Mouse (Mus musculus) adrenal gland (tissue): ENCODE measurements around the gene Mrpl9.

Experiments
- intact Hi-C: fragments of 180-260 bp; cut with DNase I; formaldehyde crosslinking; loops from one replicate; pipeline ENCODE4 v1.15.1; 2025

Gene Mrpl9

DNA sequence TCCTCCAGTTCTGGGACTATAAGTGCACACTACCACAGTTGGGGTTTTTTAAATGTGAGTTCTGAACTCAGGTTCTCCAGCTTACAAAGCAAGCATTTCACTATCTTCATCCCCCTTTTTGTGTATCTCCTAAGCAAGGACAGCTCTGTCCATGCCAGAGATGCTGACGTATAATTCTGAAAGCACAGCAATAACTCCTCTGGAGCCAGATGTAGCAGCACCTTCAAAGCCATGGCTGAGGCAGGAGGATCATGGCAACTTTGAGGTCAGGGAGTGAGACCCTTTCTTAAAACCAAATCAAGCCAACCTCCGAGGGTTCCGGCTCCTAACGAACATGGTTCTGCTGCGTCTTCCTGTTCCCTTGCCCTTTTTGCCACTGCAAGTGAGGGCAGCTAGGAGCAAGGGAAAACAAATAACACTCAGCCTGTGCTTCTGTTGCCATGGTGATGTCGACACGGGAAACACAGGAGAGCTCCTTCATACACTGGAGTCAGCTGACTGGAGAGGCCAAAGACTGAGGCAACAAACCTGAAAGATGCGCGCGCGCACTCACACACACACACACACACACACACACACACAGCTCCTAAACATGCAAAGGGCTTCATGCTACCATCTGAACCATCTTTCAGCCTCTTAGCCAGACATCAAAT, 20.9 kb downstream of the Mrpl9 start:
- intact Hi-C loops = no loop called here

DNA sequence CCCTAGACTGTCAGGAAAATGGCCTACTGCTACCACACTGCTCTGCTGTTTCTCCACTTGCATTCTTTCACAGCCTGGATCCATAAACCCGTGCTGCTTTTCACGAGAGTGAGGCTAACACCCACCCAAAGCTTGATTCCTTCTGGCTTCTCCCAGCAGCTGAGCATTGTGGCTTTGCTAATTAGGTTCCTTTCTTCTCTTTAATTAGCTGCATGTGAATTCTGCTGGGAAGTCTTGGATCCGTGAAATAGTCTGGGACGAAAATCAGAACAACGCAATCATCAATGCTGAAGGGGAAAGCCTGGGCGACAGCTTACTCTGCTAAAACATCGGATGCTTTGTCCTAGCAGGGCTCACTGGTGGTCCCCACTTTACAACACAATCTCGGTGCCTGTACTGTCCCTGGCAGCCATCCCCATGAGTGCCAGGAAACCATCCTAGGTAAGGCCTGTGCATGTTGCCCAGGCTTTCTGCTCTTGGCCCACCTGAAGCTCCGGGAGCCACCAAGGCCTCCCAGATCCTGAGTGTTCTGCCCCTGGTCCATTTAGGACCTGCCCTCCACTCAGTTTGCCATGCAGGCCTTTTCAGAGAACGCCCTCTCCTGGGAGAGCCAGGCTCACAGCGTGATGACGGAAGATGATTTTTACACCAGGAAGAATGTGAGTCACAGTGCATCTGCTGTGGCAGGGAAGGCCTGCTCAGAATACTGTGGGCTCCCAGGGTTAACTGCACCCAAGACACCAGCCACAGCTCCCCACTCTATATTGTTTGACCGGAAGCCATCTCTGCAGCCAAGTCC, 22.7 kb downstream of the Mrpl9 start:
- intact Hi-C loops = no loop called here

DNA sequence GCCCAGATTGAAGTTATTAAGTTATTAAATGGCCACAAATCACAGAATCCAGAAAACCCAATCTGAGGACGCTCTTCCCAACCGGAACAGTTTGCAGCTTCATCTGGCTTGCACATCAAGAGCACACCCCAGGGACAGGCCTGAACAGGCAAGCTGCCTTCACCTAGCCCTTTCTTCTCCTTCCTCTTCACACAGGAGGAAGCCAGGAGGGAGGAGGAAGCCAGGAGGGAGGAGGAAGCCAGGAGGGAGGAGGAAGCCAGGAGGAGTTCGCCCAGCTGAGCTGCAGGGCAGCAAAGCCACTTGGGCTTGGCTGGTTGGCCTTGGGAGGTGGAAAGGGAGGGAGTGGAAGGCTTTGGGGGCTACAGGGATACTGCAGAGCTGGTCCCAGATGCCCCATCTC, 25.8 kb downstream of the Mrpl9 start:
- intact Hi-C loops = no loop called here

DNA sequence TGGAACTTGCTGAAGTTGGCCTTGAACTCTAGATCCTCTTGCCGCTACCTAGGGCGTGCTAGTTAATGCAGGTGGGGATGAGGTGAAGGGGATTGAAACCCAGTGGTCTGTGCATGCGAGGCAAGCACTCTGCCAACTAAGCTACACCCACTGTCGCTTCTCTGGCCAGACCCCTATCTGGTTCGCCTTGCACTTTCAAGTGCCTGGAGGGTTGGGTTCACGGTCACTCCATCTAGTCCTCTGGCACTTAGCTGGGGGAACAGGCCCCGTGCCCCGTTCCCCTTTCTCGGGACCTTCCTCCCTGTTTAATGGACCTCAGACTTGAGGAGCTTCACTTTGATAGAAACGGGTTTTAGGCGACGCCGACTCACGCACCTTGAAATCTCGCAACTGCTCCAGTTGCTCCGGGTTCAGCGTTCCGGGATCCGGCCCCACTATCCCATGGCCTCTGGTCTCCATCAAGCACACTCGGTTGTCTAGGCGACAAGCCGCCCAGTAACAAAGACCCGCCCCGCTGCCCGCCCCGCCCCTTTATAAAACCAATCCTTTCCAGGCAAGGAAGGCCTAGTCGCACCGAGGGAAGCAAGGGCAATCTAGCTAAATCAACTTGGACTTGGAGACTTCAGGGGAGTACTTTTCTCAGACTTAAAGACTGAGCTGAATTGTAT, 29.5 kb downstream of the Mrpl9 start:
- intact Hi-C loops = no loop called here

DNA sequence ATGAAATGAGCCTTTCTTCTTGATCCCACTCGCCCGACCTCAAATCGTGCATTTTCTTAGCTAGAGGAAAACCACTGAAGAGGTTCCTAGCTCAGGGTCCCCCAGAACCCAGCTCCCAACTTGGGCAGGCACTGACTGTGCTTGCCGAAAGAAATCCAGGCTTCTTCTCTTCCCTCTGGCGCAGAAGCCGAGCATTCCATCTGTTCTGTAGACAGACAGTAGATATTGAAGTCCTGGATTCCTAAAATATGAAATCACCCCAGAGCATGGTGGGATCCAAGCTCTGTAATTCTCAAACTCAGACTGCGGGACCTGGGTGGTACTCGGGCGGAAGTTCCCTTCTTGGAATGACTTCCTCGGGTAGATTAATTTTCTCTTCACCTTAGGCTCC, 30.0 kb downstream of the Mrpl9 start:
- intact Hi-C loops = no loop called here

DNA sequence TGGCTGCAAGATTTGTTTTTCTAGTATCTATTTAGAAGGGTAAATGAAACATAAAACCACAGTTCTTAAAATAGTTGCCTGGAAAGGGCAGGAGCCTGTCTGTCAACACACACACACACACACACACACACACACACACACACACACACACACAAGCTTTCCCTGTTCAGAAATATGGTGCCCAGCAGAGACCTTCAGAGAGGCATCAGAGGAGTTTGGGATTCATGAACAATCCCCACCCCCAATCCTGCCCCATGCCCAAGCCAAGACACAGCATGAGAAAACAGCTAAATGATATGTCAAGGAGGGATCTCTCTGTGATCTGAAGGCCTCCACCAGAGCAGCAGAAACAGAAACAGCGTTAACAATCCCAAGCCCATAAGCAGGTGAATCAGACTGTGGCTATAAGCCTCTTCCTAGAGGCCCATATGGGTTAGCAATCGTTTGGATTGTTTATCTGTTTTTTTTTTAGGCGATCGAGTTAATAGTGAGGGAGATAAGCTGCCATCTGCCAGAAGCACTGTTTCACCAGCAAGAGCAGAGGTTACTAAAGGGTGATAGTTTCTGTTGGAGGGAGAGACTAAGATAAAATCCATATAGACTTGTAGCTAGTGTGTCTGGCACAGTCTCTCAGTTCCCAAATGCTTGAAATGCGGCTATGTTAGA, 30.6 kb downstream of the Mrpl9 start:
- intact Hi-C loops = no loop called here

DNA sequence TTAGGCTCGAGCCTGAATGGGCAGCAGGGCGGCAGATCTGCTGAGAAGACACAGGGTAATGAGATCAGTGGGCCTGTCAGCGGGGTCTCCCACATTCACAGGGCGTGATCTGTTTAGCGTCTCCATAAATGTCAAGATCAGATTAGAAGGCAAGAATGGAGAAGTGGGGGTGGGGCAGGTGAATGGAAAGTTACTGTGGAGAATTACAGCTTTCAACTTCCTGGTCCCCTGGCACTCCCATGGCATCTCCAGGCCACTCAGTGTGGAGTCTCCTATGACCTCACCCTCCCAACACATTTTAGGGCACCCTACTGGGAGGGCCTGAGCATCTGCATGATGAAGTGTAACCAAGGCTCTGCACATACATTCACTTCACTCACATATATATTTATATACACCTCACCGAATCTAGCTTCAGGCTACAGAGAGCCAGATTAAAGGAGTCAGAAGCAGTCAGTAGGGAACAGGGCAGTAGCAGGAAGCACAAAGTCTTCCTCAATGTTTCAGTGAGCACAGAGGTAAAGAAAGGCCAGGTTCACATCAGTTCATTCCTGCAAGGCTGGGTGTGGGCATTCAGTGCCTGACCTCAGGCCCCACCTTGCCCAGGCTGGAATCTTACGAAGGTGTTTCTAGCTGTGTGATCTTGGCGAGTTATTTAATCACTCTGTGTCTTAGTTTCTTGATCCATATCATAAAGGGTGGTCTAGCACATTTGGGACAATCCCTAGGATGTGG, 33.4 kb downstream of the Mrpl9 start:
- intact Hi-C loops = no loop called here

DNA sequence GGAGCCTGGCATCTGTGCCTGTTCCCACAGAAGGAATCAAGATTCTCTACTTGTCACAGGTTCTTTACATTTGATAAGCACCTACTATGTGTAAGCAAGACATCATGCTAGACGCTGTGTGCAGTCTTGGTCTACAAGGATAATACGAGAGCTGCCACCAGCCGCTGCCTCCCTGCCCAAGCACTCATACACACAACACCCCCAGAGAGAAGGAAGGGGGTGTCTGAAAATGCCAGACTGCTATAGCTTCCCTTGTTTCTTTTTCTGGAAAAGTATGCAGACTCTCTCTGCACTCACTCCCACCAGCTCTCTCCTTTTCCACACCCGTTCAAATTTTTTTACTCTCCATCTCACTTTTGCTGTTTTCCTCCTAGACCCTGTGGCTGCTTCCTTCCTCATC, 34.3 kb downstream of the Mrpl9 start:
- intact Hi-C loops = no loop called here

DNA sequence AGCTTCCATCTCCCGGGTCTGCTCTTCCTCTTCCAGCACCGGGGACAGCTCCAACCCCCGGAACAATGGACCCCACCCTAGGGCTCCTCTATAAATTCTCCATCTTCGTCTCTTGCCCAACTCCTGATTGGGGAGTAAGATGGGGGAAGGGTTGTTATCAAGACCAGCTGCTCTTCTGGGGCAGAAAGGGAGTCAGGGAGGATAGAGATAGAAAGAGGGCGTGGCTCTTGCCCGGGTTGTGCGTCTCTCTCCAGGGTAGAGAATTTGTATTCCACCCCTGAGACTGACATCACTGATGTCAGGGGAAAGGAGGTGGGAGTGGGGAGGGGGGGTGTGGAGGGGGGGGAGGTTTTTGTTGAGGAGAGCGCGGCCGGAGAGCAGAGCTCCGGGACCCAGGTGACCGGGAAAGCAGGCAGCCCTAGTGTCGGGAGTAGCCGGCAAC, 34.9 kb downstream of the Mrpl9 start, which contains the start of gene Celf3:
Gene Celf3 (plus strand): TSS at position 315 of the 442 bp plus-strand sequence.
- intact Hi-C loops = no loop called here

DNA sequence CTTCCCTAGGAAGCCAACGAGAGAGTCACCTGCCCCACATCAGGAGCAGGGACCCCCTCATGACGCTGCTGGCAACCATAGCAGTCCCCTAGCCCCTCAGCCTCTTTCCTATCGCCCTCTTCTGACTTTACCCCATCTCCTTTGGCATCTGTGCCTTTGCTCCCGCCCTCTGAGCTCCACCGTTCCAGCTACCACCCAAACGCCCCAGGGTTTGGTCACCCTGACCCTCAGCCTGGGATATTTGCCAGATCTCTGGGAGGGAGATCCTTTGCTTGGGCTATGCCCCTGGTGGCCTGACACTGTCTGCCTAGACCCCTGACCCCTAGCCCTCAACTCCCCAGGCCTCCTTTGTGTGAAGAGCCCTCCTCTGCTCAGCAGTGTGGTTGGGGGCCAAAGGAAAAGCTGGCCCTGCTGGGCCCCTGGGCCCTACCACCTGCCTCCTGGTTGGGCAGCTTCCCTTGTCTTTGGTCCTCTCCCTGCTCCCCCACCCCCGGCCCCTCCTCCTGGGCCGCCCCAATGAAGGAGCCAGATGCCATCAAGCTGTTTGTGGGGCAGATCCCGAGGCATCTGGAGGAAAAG, 35.6 kb downstream of the Mrpl9 start:
- intact Hi-C loops = no loop called here

DNA sequence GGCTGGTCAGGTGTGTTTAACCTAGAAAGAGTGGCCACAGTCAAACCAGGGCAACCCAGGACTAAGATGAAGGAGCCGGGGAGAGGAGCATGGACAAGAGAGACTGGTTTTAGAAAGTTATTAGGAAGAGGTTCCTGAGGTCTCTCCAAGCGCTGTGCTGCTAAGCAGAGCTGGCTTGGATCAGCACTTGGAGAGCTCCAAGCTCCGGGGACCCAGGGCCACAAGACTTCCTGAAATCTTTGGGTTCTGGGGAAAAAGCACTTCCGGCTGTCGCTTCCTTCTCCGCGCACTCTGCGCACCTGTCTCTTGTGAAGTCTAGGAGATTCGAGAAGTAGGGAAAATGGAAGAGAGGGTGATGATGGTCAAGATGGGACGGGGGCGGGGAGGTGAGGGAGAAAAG, 36.4 kb downstream of the Mrpl9 start:
- intact Hi-C loops = no loop called here

DNA sequence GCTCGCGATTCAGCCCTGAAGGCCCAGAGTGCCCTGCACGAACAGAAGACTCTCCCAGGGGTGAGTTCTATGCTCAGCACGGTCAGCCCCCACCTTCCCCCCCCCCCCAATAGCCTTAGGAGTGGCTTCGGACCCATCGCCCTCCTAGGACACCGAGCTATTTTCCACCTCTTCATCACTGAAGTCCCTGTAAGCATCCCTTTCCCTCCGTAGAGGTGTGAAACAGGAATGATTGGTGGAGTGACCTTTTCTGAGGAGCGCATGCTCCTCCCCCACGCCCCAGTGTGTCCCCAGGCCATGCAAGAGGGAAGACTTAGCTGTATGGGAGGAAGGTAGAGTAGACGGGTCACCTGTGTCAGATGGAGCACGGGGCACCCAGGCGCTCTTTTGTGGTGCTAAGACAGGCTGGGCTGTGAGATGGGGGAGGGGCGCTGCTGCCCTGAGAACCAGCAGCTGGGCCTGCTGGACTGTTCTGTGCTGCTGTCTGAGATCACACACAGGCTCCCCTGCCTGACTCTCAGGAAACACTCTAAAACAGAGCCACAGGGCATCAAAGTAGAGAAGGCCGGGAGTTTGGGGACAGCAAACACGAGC, 37.3 kb downstream of the Mrpl9 start, which contains the start of gene Riiad1:
Gene Riiad1 (minus strand): TSS at position 51 of the 594 bp plus-strand sequence.
- intact Hi-C loops = no loop called here

DNA sequence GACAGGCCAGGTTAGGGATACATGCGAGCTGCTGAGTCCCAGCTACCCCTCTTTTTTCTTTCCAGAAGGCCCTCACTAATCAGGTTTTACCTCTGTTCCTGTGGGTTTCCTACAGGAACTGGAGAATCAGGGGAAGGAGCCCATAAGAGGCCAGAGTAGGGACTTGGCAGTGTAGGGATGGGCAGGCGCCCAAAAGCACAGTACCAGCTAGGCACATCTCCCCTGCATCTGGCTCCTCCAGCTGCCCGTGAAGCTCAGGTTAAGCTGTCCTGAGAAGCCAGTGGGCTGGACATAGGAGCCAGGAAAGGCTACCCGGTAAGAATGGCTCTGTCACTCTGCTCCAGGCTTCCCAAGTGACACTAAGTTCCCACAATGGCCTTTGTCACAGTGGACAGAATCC, 38.3 kb downstream of the Mrpl9 start:
- intact Hi-C loops = no loop called here

DNA sequence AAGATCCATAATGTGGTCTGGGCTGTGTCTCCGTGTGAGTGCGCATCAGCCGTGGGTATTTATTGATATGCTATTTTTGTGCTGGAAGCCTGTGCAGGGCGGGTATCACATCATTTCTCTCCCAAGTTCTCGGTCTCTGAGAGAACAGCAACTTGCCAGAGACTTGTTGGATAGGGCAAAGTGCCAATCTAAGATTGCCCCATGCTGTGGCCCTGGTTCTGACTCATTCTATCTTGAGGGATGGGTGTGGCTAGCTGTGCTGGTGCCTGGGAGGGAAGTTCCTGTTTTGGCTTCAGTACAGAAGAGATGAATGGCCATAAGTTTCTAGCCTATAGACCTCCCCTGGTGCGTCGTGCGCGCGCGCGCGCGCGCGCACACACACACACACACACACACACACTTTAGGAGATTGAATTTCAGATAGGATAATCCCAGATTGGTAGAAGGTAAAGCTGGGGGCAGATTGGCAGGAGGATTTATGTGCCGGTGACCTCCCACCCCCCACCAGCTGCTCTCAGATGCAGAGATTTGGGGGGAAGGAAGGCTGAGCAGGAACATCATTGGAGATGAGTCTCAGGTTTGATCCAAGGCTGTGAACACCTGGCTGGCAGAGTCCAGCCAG, 39.8 kb downstream of the Mrpl9 start:
- intact Hi-C loops = no loop called here

DNA sequence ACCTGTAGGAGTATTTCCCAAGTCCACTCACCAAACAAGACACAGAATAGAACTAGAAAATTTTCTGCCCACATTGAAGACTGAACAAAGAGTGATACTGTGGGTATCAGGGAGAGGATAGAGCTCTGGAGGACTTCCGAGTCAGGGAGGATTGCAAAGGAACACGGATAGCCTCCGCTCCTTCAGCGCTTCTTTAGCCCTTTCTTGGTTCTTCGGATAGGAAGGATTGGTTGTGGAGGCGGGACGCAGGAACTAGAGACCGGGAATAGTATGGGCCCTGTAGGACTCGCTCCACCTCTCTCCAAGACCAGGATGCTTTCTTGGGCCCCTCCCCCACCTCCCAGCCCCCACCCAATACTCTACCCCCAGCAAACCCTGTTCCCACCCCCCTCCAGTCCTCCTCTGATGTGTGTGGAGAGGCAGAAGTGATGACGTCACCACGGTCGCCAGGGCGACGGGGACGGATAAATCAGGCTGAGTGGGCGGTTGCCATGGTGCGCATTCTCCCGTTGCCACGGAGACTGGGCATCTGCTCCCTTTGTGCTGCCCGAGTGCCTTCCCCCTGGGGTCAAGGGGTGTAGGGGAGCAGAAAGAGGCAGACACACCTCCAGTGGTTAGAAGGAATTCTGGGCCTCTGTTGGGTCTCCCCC, 40.8 kb downstream of the Mrpl9 start:
- intact Hi-C loops = no loop called here

DNA sequence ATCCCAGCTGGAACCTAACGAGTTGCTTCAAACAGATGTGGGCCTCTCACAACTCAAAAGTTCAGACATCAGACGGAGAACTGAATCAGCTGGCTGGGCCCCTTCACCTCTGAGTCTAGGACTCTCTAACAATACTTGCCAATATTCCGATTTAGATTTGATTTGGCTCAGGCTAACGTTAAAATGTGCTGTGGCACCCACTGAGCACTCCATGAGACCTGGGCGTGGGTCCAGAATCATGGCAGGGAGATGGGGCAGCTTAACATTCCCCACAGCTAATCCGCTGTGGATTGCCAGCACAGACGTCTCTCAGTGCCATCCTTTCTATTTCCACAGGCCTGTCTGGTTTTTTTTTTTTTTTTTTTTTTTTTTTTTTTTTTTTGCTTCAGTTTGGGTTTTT, 42.8 kb downstream of the Mrpl9 start:
- intact Hi-C loops = no loop called here

DNA sequence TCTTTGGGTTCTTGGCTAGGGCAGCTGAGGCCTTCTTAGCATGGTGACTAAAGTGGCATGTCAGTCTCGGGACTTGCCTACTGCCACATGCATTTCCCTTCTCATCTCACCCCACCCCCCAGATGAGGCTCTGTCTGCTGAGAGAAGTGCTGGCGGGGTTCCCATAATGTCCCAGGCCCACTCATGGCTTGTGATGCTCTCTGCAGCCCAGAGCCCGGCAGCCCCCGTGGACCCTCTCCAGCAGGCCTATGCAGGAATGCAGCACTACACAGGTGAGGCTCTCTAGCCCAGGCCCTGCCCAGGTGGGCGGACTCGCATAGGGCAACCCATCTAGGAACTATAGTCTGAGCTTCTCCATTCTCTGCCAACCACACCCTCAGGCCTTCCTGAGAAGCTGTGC, 44.5 kb downstream of the Mrpl9 start:
- intact Hi-C loops = no loop called here

DNA sequence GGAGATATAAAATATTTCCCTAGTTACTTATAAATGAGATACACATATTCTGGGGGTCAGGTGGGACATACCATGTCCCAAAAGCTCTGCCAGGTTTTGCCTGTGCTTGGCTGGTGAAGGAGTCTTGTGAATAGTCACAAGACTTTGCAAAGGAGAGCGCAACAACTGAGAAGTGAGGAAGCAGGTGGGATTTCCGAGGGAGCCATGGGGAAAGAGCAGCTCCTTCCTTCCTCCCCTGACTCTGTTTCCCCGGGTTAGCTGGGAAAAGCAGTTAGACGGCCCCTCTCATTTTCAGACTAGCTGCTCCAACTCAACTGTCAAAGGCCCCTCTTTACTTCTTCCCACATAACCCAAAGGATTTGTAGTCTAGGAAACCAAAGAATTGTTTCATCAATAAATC, 54.0 kb downstream of the Mrpl9 start:
- intact Hi-C loops = no loop called here
